Mouse (Mus musculus) intestine, embryonic 14.5 days (tissue): Measurements from ENCODE around the gene Msx3. TPM values are rescaled to one million over a fixed set of nuclear protein-coding genes. Genes with fewer than 3 reads are reported as not detected.

Experiments used
- ATAC-seq: fragments of 200-750 bp; cut with Nextera tagmentation; replicated peaks from 2 replicates; pipeline ENCODE4 v1.8.0; 2017; ENCODE audit warnings: low read depth, moderate number of reproducible peaks, moderate TSS enrichment, moderate library complexity; ENCODE audit not compliant: low FRiP score, low TSS enrichment
- DNase-seq: peaks from one replicate; pipeline ENCODE4 v3.0.0-alpha.2; 2018; ENCODE audit warnings: low spot score
- H3K27ac ChIP-seq: fragments of 300-500 bp; sonication (generic); 2 replicates; pipeline ENCODE4 v1.5.1; 2014; ENCODE audit warnings: low read depth, mild to moderate bottlenecking, control low read depth
- H3K27me3 ChIP-seq: fragments of 300-500 bp; sonication (generic); replicated peaks from 2 replicates; pipeline ENCODE4 v1.6.1; 2014; ENCODE audit warnings: low read length, control low read depth; ENCODE audit not compliant: control insufficient read depth, insufficient read depth
- H3K36me3 ChIP-seq: fragments of 300-500 bp; sonication (generic); 2 replicates; pipeline ENCODE4 v1.6.1; 2014; ENCODE audit warnings: low read length, control low read depth; ENCODE audit not compliant: control insufficient read depth, insufficient read depth
- H3K4me1 ChIP-seq: fragments of 300-500 bp; sonication (generic); replicated peaks from 2 replicates; pipeline ENCODE4 v1.6.1; 2014; ENCODE audit warnings: low read length, control low read depth, mixed read lengths; ENCODE audit not compliant: control insufficient read depth, insufficient read depth
- H3K4me2 ChIP-seq: fragments of 300-500 bp; sonication (generic); 2 replicates; pipeline ENCODE4 v1.6.1; 2014; ENCODE audit warnings: low read length
- H3K4me3 ChIP-seq: fragments of 300-500 bp; sonication (generic); 2 replicates; pipeline ENCODE4 v1.5.1; 2014; ENCODE audit warnings: low read depth, low read length, control low read depth, mixed read lengths
- H3K9ac ChIP-seq: fragments of 300-500 bp; sonication (generic); 2 replicates; pipeline ENCODE4 v1.6.1; 2014; ENCODE audit warnings: mild to moderate bottlenecking, low read length
- H3K9me3 ChIP-seq: fragments of 300-500 bp; sonication (generic); 2 replicates; pipeline ENCODE4 v1.6.1; 2016; ENCODE audit warnings: low read length, control low read depth; ENCODE audit not compliant: control insufficient read depth
- WGBS: fragments of 180-500 bp; shearing (Covaris S2); extraction: QIAGEN DNeasy Blood & Tissue Kit; methylation state at CpG from one replicate; pipeline ENCODE4 v1.1.7; 2014; 5-methylcytosine and 5-hydroxymethylcytosine counted together
- polyA plus RNA-seq: library from polyadenylated mRNA; unstranded; fragments of >200 nt; fragmentation: Nextera tagmentation; extraction: Ambion mirVana; gene quantifications from 2 replicates; pipeline ENCODE4 v1.2.1, GENCODE M21; 2014

The Msx3 gene
- polyA plus RNA-seq, 1 experiment from 2014 or later: not detected

DNA sequence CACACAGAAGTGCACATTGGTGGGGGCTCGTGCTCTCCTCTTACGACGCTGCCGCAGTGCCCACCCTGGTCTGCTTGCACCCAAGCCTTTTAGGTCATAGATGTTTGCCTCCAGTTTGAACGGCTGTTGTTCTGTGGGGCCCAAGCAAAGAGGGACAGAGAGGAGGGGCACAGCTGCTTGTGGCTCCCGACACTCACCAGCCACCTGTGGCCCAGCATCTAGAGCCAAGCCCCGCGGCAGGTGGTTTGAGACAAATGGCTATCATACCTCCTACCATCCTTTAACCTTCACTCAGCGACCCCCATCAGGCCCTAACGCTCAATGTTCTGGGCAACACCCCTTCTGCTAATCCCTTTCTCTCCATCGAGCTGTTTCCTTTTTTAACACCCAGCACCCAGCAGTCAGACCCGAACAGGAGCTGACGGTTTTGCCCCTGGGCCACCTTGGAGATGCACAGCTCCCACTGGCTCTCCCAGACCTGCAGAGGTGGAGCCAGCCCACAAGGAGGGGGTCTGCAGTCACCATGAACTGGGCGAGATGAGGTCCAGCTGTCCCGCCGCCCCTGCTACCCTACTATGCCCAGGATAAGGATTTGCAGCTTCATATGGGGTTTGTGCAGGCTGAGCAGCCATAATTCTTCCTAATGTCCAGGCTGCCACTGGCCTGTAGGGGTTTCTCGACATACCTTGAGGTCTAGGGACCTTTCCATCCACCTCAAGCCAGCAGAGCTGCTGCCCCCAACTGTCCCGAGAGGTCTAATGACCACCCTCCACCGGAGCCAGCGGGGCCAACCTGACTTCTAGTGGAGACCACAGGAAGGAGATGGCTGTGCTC lies 32.7 kb upstream of the Msx3 start:
- DNase-seq (no peak), ATAC-seq (0 out of 2 replicates have a peak, but pooled peaks have one; percentile 33)
- no peaks in the 10 kb centered on the region for H3K36me3 ChIP-seq
- H3K9me3 ChIP-seq: no peaks in the 10 kb centered on the region
- no peak overlapping the region for H3K4me2 ChIP-seq
- 26% methylated on average over 20 of the region's 20 CpGs for WGBS
- H3K27ac ChIP-seq: no peak overlapping the region
- H3K9ac ChIP-seq: no peak overlapping the region
- H3K4me1 ChIP-seq: peaks cover 3% of the 10 kb centered on the region; the same call in 1 of the 2 replicates
- H3K27me3 ChIP-seq: peaks cover 38% of the 10 kb centered on the region
- H3K4me3 ChIP-seq: no peak overlapping the region

DNA sequence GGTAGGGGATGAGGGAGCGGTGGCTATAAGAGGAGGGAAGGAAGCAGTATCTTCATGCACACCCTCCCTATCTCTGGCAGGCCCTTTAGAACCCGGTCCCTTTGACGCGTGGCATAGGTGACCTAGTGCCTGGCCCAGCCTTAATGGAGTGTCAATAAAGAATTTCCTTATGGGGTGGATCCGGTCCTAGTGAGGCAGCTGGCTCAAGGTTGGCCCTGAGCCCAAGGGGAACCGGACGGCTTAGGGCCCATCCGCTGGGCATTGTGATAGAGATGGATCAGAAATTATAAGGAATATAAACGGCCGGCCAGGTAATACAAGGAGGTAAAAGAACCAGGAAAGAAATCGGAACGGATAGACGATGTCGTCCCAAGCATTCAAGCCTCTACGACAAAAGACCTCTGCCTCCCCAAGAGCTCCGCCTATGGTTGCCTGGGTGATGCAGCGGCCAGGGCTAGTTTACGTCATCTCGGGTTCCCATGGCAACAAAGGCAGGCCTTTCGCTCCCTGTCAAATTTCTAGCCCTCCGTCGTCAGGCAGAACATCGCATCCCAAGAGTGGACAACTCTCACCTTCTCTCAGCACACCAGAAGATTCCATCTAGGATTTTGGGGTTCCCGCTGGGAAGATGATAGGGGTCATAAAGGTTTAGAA lies 31.7 kb upstream of the Msx3 start:
- DNase-seq (peak; percentile 76), ATAC-seq (peak; percentile 59; the same call in 1 of the 2 replicates)
- Histone ChIP-seq H3K36me3 (no peaks in the 10 kb centered on the region), H3K4me2 (peak overlapping the region; percentile 47), H3K9ac (no peak overlapping the region), H3K4me1 (peaks cover 3% of the 10 kb centered on the region; the same call in 1 of the 2 replicates), H3K27me3 (peaks cover 38% of the 10 kb centered on the region), H3K27ac (no peak overlapping the region), H3K4me3 (peak overlapping the region; percentile 28), H3K9me3 (no peaks in the 10 kb centered on the region)
- 4% methylated on average over 24 of the region's 24 CpGs for WGBS

DNA sequence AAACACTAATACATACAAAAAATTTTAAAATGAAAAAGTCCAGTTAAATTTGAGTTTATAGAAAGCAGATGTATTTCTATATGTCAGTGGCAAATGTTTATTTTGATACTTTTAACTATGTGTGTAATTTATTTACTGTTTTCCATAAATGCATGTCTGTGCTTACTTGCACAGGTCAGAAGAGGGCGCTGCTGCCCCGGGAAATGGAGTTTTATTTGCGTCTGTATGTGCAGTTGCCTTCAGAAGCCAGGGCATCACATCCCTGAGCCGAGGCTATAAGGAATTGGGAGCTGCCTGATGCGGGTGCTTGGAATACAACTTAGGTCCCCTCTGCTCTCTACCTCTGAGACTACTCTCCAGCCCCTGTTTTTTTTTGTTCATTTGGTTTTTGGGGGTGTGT lies 29.8 kb upstream of the Msx3 start:
- Histone ChIP-seq H3K27ac (no peak overlapping the region), H3K9me3 (no peaks in the 10 kb centered on the region), H3K4me2 (no peak overlapping the region), H3K4me1 (peaks cover 3% of the 10 kb centered on the region; the same call in 1 of the 2 replicates), H3K9ac (no peak overlapping the region), H3K36me3 (no peaks in the 10 kb centered on the region), H3K27me3 (peaks cover 38% of the 10 kb centered on the region), H3K4me3 (no peak overlapping the region)
- ATAC-seq (no peak), DNase-seq (peak; percentile 78)
- WGBS: 5% methylated on average over 5 of the region's 5 CpGs

DNA sequence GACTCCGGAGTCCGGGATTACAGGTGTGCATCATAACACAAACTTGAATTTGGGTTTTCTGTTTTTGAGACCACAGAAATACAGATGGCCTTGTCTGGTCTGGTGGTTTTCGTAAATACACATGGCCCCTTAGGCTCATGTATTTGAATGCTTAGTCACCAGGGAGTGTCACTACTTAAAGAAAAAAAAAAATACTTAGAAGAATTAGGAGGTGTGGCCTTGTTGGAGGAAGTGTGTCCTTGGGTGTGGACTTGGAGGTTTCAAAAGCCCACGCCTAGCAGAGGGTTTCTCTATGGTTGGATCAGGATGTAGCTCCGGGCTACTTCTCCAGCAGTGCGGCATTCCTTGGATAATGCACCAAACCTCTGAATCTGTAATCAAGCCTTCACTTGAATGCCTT lies 28.8 kb upstream of the Msx3 start:
- Histone ChIP-seq H3K27me3 (peaks cover 35% of the 10 kb centered on the region), H3K9ac (no peak overlapping the region)

DNA sequence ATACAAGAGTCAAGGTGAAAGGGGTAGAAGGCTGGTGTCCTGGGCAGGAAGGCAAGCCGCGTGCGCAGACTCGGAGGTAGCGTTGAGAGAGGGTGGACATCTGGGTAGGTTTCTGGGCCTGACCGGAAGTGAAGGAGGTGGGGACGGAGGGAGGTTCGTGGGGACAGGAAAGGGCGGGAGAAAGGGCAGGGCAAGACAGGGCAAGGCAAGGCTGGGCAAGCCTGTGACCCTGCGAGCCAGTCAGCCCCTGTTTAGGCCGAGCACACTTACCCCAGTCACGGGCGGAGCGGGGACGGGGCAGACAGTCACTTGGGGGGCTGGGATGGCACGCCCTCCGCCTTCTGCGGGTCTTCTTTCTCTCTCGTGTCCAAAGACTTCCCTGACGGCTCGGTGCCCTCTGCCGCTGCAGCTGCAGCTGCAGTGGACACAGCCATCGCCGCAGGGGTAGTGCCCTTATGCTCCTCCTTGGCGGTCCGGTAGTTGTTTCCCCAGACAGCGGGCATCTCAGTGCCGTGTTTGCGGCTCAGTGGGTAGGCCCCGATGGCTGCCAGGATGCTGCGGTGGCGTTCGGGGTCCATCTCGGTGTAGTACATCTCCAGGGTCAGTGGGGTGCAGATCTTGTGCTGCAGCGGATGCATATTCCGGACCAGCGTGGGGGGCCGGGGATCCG lies 21.3 kb upstream of the Msx3 start:
- 0 out of 2 replicates have a peak overlapping the region, but pooled peaks have one; percentile 9 for H3K4me3 ChIP-seq
- H3K9ac ChIP-seq: peak overlapping the region; percentile 44
- DNase-seq (no peak), ATAC-seq (no peak)
- peak overlapping the region; percentile 48 for H3K4me2 ChIP-seq
- H3K36me3 ChIP-seq: no peaks in the 10 kb centered on the region
- no peaks in the 10 kb centered on the region for H3K9me3 ChIP-seq
- 28% methylated on average over 38 of the region's 39 CpGs for WGBS
- no peak overlapping the region for H3K27ac ChIP-seq
- H3K27me3 ChIP-seq: peaks cover 13% of the 10 kb centered on the region; the same call in 1 of the 2 replicates
- no peaks in the 10 kb centered on the region for H3K4me1 ChIP-seq

More for the DNA sequence above, 28.8 kb upstream of the Msx3 start:
- ATAC-seq (no peak), DNase-seq (no peak)
- 73% methylated on average over 6 of the region's 6 CpGs for WGBS
- H3K9me3 ChIP-seq: no peaks in the 10 kb centered on the region
- H3K36me3 ChIP-seq: no peaks in the 10 kb centered on the region
- H3K4me1 ChIP-seq: peaks cover 3% of the 10 kb centered on the region; the same call in 1 of the 2 replicates
- no peak overlapping the region for H3K4me2 ChIP-seq
- H3K27ac ChIP-seq: no peak overlapping the region
- H3K4me3 ChIP-seq: no peak overlapping the region

DNA sequence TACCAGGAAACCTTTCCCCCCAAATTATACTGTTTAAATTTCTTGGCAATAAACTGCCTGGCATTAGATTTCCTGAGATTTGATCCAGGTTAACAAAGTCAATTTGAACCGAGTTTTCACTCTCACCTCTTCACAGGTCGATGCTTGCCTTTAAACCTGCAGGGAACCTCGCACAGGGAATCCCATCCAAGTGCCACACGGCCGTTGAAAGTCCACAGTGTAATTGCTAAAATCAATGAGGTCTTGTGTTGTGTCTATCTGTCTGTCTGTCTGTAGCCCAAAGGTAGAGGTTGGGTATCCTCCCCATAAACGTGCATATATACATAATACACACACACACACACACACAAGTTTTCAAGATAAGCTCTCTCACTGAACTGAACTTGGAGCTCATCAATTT lies 18.5 kb upstream of the Msx3 start:
- Histone ChIP-seq H3K4me1 (no peaks in the 10 kb centered on the region), H3K27ac (no peak overlapping the region), H3K4me2 (no peak overlapping the region), H3K9ac (no peak overlapping the region), H3K4me3 (no peak overlapping the region), H3K36me3 (no peaks in the 10 kb centered on the region), H3K9me3 (no peaks in the 10 kb centered on the region), H3K27me3 (peaks cover 39% of the 10 kb centered on the region)
- WGBS: 67% methylated on average over 6 of the region's 6 CpGs
- ATAC-seq (no peak), DNase-seq (no peak)

DNA sequence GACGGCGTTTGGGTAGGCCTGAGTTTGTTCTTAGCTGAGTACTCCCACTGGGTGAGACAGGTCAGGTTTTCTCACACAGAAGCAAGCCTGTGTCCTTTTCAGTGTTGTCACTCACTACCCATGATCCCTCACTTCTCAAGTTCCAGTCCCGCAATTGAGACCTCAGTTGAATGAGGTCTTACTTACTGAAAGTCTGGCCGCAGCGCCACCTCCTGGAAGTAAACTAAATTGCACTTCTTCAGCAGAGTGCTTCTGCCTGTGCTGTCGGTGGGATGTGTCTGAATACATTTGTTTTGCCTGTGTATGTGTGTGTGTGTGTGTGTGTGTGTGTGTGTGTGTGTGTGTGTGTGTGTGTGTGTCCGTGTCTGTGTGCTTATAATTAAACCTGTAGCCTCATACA lies 14.2 kb upstream of the Msx3 start:
- WGBS: 22% methylated on average over 7 of the region's 7 CpGs
- peaks cover 78% of the 10 kb centered on the region for H3K27me3 ChIP-seq

DNA sequence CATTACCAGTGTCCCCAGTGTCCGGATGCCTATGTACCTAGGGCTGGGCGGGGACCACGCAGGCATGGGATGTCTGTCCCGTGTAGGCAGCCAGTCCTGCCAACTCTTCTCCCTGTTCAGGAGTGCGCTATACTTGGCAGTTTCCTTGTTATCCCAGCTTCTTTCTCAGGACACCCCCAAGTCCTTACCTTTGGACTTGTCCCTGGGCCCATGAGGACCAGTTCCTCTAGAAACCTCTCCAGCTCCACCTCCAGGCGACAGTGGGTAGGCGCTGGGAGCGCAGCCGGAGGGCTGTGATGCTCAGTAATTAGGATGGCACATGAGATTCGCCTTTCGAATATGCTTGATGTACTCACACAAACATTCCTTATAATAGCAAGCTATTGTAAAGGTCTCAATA lies 13.4 kb upstream of the Msx3 start:
- Histone ChIP-seq H3K4me1 (peaks cover 13% of the 10 kb centered on the region), H3K4me3 (no peak overlapping the region; the same call in 1 of the 2 replicates), H3K36me3 (no peaks in the 10 kb centered on the region), H3K27me3 (peaks cover 86% of the 10 kb centered on the region), H3K4me2 (no peak overlapping the region), H3K27ac (no peak overlapping the region), H3K9ac (no peak overlapping the region), H3K9me3 (no peaks in the 10 kb centered on the region)
- ATAC-seq: 0 out of 2 replicates have a peak, but pooled peaks have one; percentile 25
- 19% methylated on average over 11 of the region's 11 CpGs for WGBS
- peak; percentile 61 for DNase-seq

More for the DNA sequence above, 14.2 kb upstream of the Msx3 start:
- no peak overlapping the region for H3K4me3 ChIP-seq
- no peaks in the 10 kb centered on the region for H3K9me3 ChIP-seq
- ATAC-seq (no peak), DNase-seq (peak; percentile 77)
- no peak overlapping the region for H3K27ac ChIP-seq
- no peak overlapping the region for H3K9ac ChIP-seq
- H3K36me3 ChIP-seq: no peaks in the 10 kb centered on the region
- H3K4me1 ChIP-seq: peaks cover 13% of the 10 kb centered on the region
- no peak overlapping the region for H3K4me2 ChIP-seq
